Mouse (Mus musculus) embryonic fibroblast, embryonic 13.5 days (primary cell): ENCODE results near the gene Myl7. TPM values are rescaled to one million over a fixed set of nuclear protein-coding genes. Genes with fewer than 3 reads are reported as not detected.
"Not testable (repeated sequence)": the region's sequence is repeated elsewhere in the genome, so short reads cannot be mapped to it uniquely, and the experiment has no call there.

Experiments
- H3K27ac ChIP-seq: 2 replicates; pipeline ENCODE4 v1.5.1; 2012; ENCODE audit warnings: low read length, control low read depth, inconsistent platforms; ENCODE audit not compliant: insufficient read depth
- H3K4me1 ChIP-seq: 2 replicates; pipeline ENCODE4 v1.6.1; 2011; ENCODE audit warnings: low read length; ENCODE audit not compliant: control insufficient read depth, insufficient read depth
- H3K4me3 ChIP-seq: 2 replicates; pipeline ENCODE4 v1.5.1; 2011; ENCODE audit warnings: mild to moderate bottlenecking, control low read depth, low read length; ENCODE audit not compliant: insufficient read depth
- CTCF ChIP-seq: IDR thresholded peaks from 2 replicates; pipeline ENCODE4 v1.5.1; 2011; ENCODE audit warnings: mild to moderate bottlenecking, control low read depth, low read length, moderate library complexity, borderline replicate concordance; ENCODE audit not compliant: insufficient read depth
- POLR2A ChIP-seq: IDR thresholded peaks from 2 replicates; pipeline ENCODE4 v1.6.1; 2011; ENCODE audit warnings: low read depth, mild to moderate bottlenecking, control low read depth, low read length, moderate library complexity
- polyA plus RNA-seq: library from polyadenylated mRNA; stranded (reverse); fragments of >200 nt; gene quantifications from 2 replicates; pipeline ENCODE4 v1.2.4, GENCODE M21; 2011; ENCODE audit warnings: low read depth; ENCODE audit not compliant: missing spikeins, insufficient read length

Myl7 gene
- polyA plus RNA-seq = not detected in 2 replicates

GRCm38 (mm10) chr11:5898531-5898930 is at the start of gene Myl7:
TSS of gene Myl7 (minus strand) at chr11:5898782.
- Histone ChIP-seq H3K27ac (no peak within 1 kb of the TSS), H3K4me1 (0 out of 2 replicates have a peak, but pooled peaks cover 3% of the 10 kb centered on the region), H3K4me3 (no peak within 1 kb of the TSS)
- TF ChIP-seq CTCF (no peak), POLR2A (no peak)

- Histone ChIP-seq H3K4me1 (no peaks in the 10 kb centered on the region), H3K27ac (no peak overlapping the region), H3K4me3 (no peak overlapping the region)
- no peak for TF ChIP-seq POLR2A
- TF ChIP-seq CTCF = no peak
These were observed 49.2 kb upstream of the Myl7 start for GRCm38 (mm10) chr11:5947796-5948195.

- H3K4me3 ChIP-seq = no peak overlapping the region
- no peak for TF ChIP-seq POLR2A
- TF ChIP-seq CTCF = no peak
- no peak overlapping the region for H3K27ac ChIP-seq
- H3K4me1 ChIP-seq = no peaks in the 10 kb centered on the region
These were observed 46.5 kb upstream of the Myl7 start for GRCm38 (mm10) chr11:5945096-5945495.

- Histone ChIP-seq H3K4me3 (no peak overlapping the region), H3K27ac (no peak overlapping the region), H3K4me1 (no peaks in the 10 kb centered on the region)
- TF ChIP-seq CTCF = no peak
- TF ChIP-seq POLR2A = no peak
These were observed 44.4 kb upstream of the Myl7 start for GRCm38 (mm10) chr11:5942966-5943365.

- not testable (repeated sequence) for H3K4me1 ChIP-seq, H3K4me3 ChIP-seq, H3K27ac ChIP-seq
These were observed 35.9 kb upstream of the Myl7 start for GRCm38 (mm10) chr11:5934531-5934930.

GRCm38 (mm10) chr11:5931947-5932346 is 33.4 kb upstream of the Myl7 start:
- H3K4me3 ChIP-seq, H3K4me1 ChIP-seq, H3K27ac ChIP-seq: not testable (repeated sequence)

- Histone ChIP-seq H3K27ac (no peak overlapping the region), H3K4me3 (no peak overlapping the region), H3K4me1 (no peaks in the 10 kb centered on the region)
- no peak for TF ChIP-seq CTCF
- no peak for TF ChIP-seq POLR2A
These were observed 32.0 kb upstream of the Myl7 start for GRCm38 (mm10) chr11:5930578-5930977.

- TF ChIP-seq CTCF (no peak), POLR2A (no peak)
- no peaks in the 10 kb centered on the region for H3K4me1 ChIP-seq
These were observed 28.2 kb upstream of the Myl7 start for GRCm38 (mm10) chr11:5926696-5927220.

GRCm38 (mm10) chr11:5924699-5925098 is 26.1 kb upstream of the Myl7 start:
- no peak overlapping the region for H3K4me3 ChIP-seq
- no peak overlapping the region for H3K27ac ChIP-seq
- no peak for TF ChIP-seq CTCF
- TF ChIP-seq POLR2A = no peak
- no peaks in the 10 kb centered on the region for H3K4me1 ChIP-seq

More at GRCm38 (mm10) chr11:5926696-5927220, 28.2 kb upstream of the Myl7 start:
- Histone ChIP-seq H3K27ac (no peak overlapping the region), H3K4me3 (no peak overlapping the region)

GRCm38 (mm10) chr11:5920323-5920960 is 21.9 kb upstream of the Myl7 start:
- Histone ChIP-seq H3K27ac (no peak overlapping the region), H3K4me1 (no peaks in the 10 kb centered on the region), H3K4me3 (no peak overlapping the region)
- TF ChIP-seq POLR2A (no peak), CTCF (no peak)

GRCm38 (mm10) chr11:5919606-5920005 is 21.0 kb upstream of the Myl7 start:
- TF ChIP-seq POLR2A (no peak), CTCF (no peak)
- Histone ChIP-seq H3K4me3 (no peak overlapping the region), H3K4me1 (no peaks in the 10 kb centered on the region), H3K27ac (no peak overlapping the region)
